Mouse (Mus musculus): ENCODE measurements around the gene Ppp6r1. TPM values are rescaled to one million over a fixed set of nuclear protein-coding genes. Genes with fewer than 3 reads are reported as not detected.

Ppp6r1 gene
- polyA plus RNA-seq, 1 experiment from 2014 or later = 10.6 TPM

DNA sequence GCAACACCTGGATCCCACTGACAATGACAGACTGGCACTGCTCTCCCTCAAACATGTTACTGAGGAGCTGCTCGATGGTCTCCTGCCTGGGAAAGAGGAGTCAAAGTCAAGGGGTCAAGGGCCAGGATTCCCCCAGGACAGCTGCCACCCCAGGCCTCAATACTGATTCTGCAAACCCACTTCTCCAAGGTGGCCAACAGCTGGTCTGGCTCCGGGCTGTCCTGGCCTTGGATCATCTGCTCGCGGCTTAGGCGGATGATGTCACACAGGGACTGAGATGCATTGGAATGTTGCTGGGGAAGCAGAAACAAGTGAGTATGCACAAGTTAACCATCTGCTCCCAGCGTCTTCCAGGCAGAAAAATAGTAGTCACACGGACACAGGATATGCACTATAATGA, 16.9 kb downstream of the Ppp6r1 start:
- no peaks in the 10 kb centered on the region for H3K4me1 ChIP-seq (replicated peaks)
- H3K4me2 ChIP-seq = no peak overlapping the region
- no peaks in the 10 kb centered on the region for H3K9me3 ChIP-seq
- no peak overlapping the region for H3K9ac ChIP-seq (replicated peaks)
- no peak overlapping the region for H3K4me3 ChIP-seq (replicated peaks)
- no peak overlapping the region for H3K27ac ChIP-seq
- no peak for ATAC-seq (ENCODE audit: insufficient number of reproducible peaks, insufficient read depth, low FRiP score, low TSS enrichment, low read depth)
- 93% methylated on average over 7 of the region's 7 CpGs for WGBS
- H3K27me3 ChIP-seq = no peaks in the 10 kb centered on the region
- peaks cover 98% of the 10 kb centered on the region for H3K36me3 ChIP-seq

DNA sequence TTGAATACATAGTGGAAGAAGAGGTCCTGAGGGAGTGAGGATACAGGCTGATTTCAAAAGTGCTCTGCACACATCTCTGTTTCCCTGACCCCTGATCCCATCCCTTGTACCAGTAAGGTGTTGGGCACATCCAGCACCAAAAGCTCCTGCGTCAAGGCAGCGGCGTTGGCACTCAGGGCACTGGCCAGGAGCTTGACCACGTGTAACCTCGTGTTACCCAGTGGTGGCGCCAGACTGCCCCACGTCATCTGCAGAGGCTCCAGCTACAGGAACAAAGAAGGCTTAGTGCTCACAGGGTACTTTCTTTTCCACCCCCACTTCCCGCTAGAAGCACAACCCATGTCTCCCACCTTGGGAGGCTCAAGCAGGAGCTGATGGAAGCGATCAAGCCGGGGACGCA, 17.7 kb downstream of the Ppp6r1 start:
- Histone ChIP-seq H3K9ac (replicated peaks) (no peak overlapping the region), H3K9me3 (no peaks in the 10 kb centered on the region), H3K27me3 (no peaks in the 10 kb centered on the region), H3K4me1 (replicated peaks) (no peaks in the 10 kb centered on the region), H3K36me3 (peaks cover 98% of the 10 kb centered on the region), H3K27ac (no peak overlapping the region), H3K4me2 (no peak overlapping the region), H3K4me3 (replicated peaks) (no peak overlapping the region)
- WGBS = 90% methylated on average over 11 of the region's 11 CpGs
- no peak for ATAC-seq (ENCODE audit: insufficient number of reproducible peaks, insufficient read depth, low FRiP score, low TSS enrichment, low read depth)

DNA sequence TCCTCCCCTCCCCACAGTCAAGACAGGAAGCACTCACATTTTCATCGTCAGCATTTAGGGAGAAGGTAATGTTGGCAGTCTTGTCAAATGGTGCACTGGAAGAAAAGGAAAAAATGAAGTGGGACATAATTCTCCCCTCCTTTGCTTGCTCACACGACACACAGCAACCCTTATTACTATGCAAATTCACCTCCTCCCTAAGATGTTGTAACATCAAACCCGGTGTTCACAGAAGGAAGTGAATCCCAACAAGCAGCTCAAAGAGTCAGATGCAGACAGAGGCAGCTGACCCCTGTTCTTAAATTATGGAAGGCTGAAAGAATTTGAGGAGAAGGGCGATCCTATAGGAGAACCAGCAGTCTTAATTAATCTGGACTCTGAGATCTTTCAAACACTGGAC, 22.6 kb downstream of the Ppp6r1 start:
- Histone ChIP-seq H3K4me2 (no peak overlapping the region), H3K36me3 (peaks cover 92% of the 10 kb centered on the region), H3K9ac (replicated peaks) (no peak overlapping the region), H3K27ac (no peak overlapping the region), H3K9me3 (no peaks in the 10 kb centered on the region), H3K27me3 (no peaks in the 10 kb centered on the region), H3K4me3 (replicated peaks) (no peak overlapping the region), H3K4me1 (replicated peaks) (no peaks in the 10 kb centered on the region)
- WGBS = 83% methylated on average over 4 of the region's 4 CpGs
- no peak for ATAC-seq (ENCODE audit: insufficient number of reproducible peaks, insufficient read depth, low FRiP score, low TSS enrichment, low read depth)

DNA sequence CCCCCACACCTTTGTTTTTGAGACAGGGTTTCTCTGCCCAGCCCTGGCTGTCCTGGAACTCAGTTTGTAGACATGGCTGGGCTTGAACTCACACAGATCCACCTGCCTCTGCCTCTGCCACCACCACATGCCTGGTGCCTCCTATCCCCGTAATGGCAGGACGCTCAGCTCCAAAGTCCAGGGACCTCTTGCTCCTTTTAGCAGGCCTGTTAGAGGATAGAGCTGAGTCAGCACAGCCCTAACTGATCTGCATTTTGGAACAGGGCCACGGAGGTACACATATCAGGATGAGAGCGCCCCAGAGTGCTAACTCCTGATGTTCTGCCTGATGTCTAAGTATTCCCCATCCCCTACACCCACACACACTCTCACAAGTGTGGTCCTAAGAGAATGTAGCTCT, 27.8 kb downstream of the Ppp6r1 start, which contains the start of gene Tmem86b:
Gene Tmem86b (minus strand): TSS at position 392 of the 400 bp plus-strand sequence.
- H3K27me3 ChIP-seq = no peaks in the 10 kb centered on the region
- no peaks in the 10 kb centered on the region for H3K4me1 ChIP-seq (replicated peaks)
- no peak within 1 kb of the TSS for H3K9ac ChIP-seq (replicated peaks)
- WGBS = 86% methylated on average over 4 of the region's 4 CpGs
- ATAC-seq (ENCODE audit: insufficient number of reproducible peaks, insufficient read depth, low FRiP score, low TSS enrichment, low read depth) = no peak
- no peak within 1 kb of the TSS for H3K4me3 ChIP-seq (replicated peaks)
- H3K4me2 ChIP-seq = no peak within 1 kb of the TSS
- peaks cover 77% of the 10 kb centered on the region for H3K36me3 ChIP-seq
- H3K9me3 ChIP-seq = no peaks in the 10 kb centered on the region
- no peak within 1 kb of the TSS for H3K27ac ChIP-seq

DNA sequence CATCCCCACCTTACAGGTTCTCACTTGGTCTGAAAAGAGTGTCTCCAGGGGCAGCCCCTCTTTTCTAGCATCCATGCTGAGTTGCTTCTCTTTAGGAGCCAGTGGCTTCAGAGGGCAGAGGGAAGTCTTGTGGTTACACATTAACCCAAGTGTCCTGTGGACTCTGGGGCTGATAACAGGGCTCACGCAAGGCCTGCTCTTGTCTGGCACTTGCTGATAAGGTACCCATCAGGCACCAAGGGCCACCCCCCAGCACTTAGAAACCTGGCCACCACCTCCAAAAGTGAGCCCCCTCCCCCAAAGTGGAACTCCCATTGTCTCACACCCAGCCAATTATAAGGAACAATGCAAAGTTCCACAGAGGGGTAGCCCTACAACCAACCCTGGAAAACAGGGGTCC, 28.6 kb downstream of the Ppp6r1 start:
- WGBS = 86% methylated on average over 1 of the region's 1 CpGs

DNA sequence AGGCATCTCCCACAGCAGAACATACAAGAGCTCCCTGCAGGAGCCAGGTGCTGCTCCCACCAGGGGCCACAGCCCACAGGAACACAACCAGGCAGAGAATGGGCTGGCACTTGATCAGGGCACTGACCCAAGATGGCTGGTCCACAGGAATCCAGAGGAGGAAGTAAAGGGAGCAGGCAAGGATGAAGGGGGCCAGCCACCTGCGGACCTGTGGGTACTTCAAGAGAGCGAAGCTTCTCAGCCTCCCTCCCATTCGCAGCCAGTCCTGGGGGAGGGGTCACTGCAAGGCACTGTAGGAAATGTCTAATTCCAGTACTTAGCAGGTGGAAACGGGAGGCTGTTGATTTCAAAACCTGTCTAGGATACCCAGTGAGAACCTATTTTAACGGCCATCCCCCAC, 29.2 kb downstream of the Ppp6r1 start:
- Histone ChIP-seq H3K9me3 (no peaks in the 10 kb centered on the region), H3K9ac (replicated peaks) (no peak overlapping the region), H3K27ac (no peak overlapping the region), H3K27me3 (no peaks in the 10 kb centered on the region), H3K4me2 (no peak overlapping the region), H3K4me3 (replicated peaks) (no peak overlapping the region), H3K36me3 (peaks cover 65% of the 10 kb centered on the region), H3K4me1 (replicated peaks) (no peaks in the 10 kb centered on the region)
- 81% methylated on average over 5 of the region's 5 CpGs for WGBS
- ATAC-seq (ENCODE audit: insufficient number of reproducible peaks, insufficient read depth, low FRiP score, low TSS enrichment, low read depth) = no peak

More for the DNA sequence above, 28.6 kb downstream of the Ppp6r1 start:
- H3K9me3 ChIP-seq = no peaks in the 10 kb centered on the region
- no peak overlapping the region for H3K4me3 ChIP-seq (replicated peaks)
- no peak for ATAC-seq (ENCODE audit: insufficient number of reproducible peaks, insufficient read depth, low FRiP score, low TSS enrichment, low read depth)
- no peak overlapping the region for H3K4me2 ChIP-seq
- H3K27ac ChIP-seq = no peak overlapping the region
- peaks cover 69% of the 10 kb centered on the region for H3K36me3 ChIP-seq
- no peak overlapping the region for H3K9ac ChIP-seq (replicated peaks)
- H3K27me3 ChIP-seq = no peaks in the 10 kb centered on the region
- no peaks in the 10 kb centered on the region for H3K4me1 ChIP-seq (replicated peaks)

DNA sequence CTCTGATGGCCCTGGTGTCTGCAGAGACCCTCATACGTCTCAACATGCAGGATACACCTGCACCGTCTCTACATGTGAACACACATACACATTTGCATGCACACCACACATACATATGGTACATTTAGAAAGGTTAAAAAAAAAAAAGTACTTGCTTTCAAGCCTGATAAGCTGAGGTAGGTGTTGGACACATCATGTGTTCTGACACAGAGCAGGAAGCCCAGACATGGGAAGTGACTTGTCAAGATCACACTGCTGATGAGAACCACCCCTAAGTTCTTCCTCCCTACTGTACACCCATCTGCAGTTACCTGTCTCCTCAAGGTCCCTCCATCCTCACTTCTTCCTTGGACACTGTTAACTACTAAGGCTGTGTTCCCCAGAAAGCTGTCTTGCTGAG, 32.9 kb downstream of the Ppp6r1 start:
- no peak for ATAC-seq (ENCODE audit: insufficient number of reproducible peaks, insufficient read depth, low FRiP score, low TSS enrichment, low read depth)

DNA sequence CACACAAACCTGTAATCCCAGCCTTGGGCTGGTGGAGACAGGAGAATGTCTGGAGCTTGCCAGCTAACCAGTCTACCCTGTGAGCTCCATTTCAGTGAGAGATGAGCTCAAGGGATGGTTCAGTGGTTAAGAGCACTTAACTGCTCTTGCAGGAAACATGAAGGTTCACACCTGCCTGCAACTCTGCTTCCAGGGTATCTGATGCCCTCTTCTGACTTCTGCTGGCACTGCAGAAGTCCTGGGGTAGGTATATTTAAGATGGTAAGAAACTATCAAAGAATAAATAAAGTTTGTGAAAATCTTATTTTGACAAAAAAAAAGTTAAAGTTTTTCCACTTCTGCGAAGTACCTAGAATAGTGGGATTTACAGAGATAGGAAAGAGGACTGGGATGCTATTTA, 34.5 kb downstream of the Ppp6r1 start:
- H3K4me3 ChIP-seq (replicated peaks) = no peak overlapping the region
- no peak for ATAC-seq (ENCODE audit: insufficient number of reproducible peaks, insufficient read depth, low FRiP score, low TSS enrichment, low read depth)
- H3K4me2 ChIP-seq = no peak overlapping the region
- H3K9ac ChIP-seq (replicated peaks) = no peak overlapping the region
- H3K9me3 ChIP-seq = no peaks in the 10 kb centered on the region
- H3K4me1 ChIP-seq (replicated peaks) = no peaks in the 10 kb centered on the region
- H3K27me3 ChIP-seq = no peaks in the 10 kb centered on the region
- 53% methylated on average over 1 of the region's 1 CpGs for WGBS
- H3K36me3 ChIP-seq = peaks cover 15% of the 10 kb centered on the region
- no peak overlapping the region for H3K27ac ChIP-seq

More for the DNA sequence above, 32.9 kb downstream of the Ppp6r1 start:
- no peaks in the 10 kb centered on the region for H3K27me3 ChIP-seq
- 85% methylated on average over 2 of the region's 2 CpGs for WGBS
- no peak overlapping the region for H3K27ac ChIP-seq
- H3K4me1 ChIP-seq (replicated peaks) = no peaks in the 10 kb centered on the region
- peaks cover 31% of the 10 kb centered on the region for H3K36me3 ChIP-seq
- H3K4me2 ChIP-seq = no peak overlapping the region
- H3K4me3 ChIP-seq (replicated peaks) = no peak overlapping the region
- no peak overlapping the region for H3K9ac ChIP-seq (replicated peaks)
- no peaks in the 10 kb centered on the region for H3K9me3 ChIP-seq

DNA sequence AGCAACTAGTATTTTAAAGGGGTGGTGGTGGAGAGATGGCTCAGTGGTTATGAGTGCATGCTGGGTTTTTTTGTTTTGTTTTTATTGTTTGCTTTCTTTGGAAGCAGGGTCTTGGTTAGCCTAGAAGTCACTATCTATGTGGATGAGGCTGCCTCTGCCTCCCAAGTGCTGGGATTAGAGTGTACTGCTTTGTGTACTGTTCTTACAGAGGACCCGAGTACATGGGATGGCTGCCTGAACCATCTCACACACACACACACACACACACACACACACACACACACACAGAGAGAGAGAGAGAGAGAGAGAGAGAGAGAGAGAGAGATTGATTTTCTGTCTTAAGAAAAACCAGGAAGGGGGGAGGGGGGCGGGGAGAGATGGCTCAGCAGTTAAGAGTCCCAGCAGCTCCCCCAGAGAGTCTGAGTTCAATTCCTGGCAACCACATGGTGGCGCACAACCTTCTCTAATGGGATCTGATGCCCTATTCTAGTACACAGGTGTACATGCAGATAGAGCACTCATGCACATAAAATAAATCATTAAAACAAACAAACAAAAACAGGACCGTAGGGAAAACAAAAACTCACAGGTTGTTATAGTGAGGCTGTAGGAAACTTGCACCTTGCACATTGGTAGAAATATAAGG, 35.2 kb downstream of the Ppp6r1 start:
- Histone ChIP-seq H3K27ac (no peak overlapping the region), H3K36me3 (peaks cover 8% of the 10 kb centered on the region), H3K4me2 (no peak overlapping the region), H3K27me3 (no peaks in the 10 kb centered on the region), H3K9ac (replicated peaks) (no peak overlapping the region), H3K9me3 (no peaks in the 10 kb centered on the region), H3K4me1 (replicated peaks) (no peaks in the 10 kb centered on the region), H3K4me3 (replicated peaks) (no peak overlapping the region)
- 19% methylated on average over 3 of the region's 4 CpGs for WGBS
- no peak for ATAC-seq (ENCODE audit: insufficient number of reproducible peaks, insufficient read depth, low FRiP score, low TSS enrichment, low read depth)

DNA sequence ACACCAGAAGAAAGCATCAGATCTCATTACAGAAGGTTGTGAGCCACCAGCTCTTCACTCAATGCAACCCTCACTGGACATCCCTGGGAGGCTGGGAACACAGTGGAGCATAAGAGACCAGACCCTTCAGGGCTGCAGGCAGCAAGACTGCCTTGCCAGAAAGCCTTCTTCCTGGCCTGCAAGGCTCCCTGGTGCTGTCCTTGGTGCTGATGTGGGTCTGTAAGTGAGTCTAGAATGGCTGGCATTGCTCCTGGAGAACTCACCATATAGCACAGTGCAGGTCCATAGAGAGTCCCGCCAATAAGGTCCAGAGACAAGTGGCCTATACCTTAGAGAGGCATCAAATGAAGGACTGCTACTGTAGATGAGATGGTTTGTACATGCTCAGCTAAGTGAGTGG, 38.8 kb downstream of the Ppp6r1 start:
- H3K9me3 ChIP-seq = no peaks in the 10 kb centered on the region
- no peak overlapping the region for H3K4me3 ChIP-seq (replicated peaks)
- H3K4me1 ChIP-seq (replicated peaks) = no peaks in the 10 kb centered on the region
- H3K27ac ChIP-seq = no peak overlapping the region
- no peak for ATAC-seq (ENCODE audit: insufficient number of reproducible peaks, insufficient read depth, low FRiP score, low TSS enrichment, low read depth)
- H3K36me3 ChIP-seq = no peaks in the 10 kb centered on the region
- WGBS = 38% methylated on average over 1 of the region's 1 CpGs
- no peak overlapping the region for H3K4me2 ChIP-seq
- no peaks in the 10 kb centered on the region for H3K27me3 ChIP-seq
- H3K9ac ChIP-seq (replicated peaks) = no peak overlapping the region

DNA sequence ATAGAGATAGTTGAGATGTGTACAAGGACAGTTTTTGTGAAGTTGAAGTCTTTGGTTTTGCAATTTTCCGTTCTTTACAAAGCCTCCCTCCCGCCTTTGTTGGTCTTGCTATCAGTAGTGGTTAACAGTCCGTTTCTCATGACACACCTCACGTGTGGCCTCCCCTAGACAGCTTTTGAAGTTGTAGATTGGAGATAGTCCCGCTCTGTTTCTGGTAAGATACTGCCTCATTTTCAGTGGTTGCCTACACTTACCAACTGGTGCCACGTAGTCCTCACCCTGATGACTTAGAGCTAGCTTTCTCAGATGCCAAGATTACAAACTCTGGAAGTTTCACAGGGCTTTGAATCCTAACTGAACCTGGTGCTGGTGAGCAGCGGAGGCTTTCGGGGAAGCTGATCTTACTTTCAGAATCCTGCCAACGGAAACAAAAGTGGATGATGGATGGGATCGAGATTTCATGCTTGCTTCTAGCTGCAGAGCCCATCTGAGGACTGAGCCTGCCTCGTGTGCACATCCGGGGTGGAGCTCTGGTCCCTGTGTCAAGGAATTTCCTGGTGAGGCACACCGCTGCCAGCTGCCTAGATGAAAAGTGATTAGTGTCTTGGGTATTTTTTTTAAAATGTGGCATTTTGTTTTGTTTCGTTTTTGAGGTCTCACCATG, 44.9 kb downstream of the Ppp6r1 start:
- H3K4me3 ChIP-seq (replicated peaks) = no peak overlapping the region
- WGBS = 77% methylated on average over 14 of the region's 14 CpGs
- H3K9ac ChIP-seq (replicated peaks) = no peak overlapping the region
- no peak overlapping the region for H3K27ac ChIP-seq
- ATAC-seq (ENCODE audit: insufficient number of reproducible peaks, insufficient read depth, low FRiP score, low TSS enrichment, low read depth) = no peak
- no peaks in the 10 kb centered on the region for H3K27me3 ChIP-seq
- no peaks in the 10 kb centered on the region; the same call in 1 of the 2 replicates for H3K4me1 ChIP-seq (replicated peaks)
- no peak overlapping the region for H3K4me2 ChIP-seq
- H3K36me3 ChIP-seq = no peaks in the 10 kb centered on the region
- no peaks in the 10 kb centered on the region for H3K9me3 ChIP-seq

DNA sequence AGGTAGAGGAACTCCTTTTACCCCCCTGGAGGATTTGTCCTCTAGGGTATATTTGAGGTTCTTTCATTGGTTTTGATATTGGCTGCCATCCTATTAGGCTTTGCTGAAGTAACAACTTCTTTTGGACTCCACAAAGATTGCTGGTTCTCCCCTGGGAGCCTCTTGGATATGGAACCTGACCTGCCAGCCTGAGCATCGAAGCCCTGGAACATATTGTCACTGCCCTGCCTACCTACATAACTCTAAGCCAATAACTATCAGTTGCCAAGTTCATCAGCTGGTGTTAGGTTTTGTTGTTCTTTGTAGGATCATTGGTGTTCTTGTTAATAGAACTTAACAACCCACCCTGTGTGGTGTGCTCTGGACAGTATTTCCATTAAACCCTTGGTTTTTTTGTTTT, 45.9 kb downstream of the Ppp6r1 start:
- no peak overlapping the region for H3K9ac ChIP-seq (replicated peaks)
- no peaks in the 10 kb centered on the region; the same call in 1 of the 2 replicates for H3K4me1 ChIP-seq (replicated peaks)
- H3K36me3 ChIP-seq = no peaks in the 10 kb centered on the region
- H3K27ac ChIP-seq = no peak overlapping the region
- ATAC-seq (ENCODE audit: insufficient number of reproducible peaks, insufficient read depth, low FRiP score, low TSS enrichment, low read depth) = no peak
- no peak overlapping the region for H3K4me2 ChIP-seq
- no peaks in the 10 kb centered on the region for H3K9me3 ChIP-seq
- H3K27me3 ChIP-seq = no peaks in the 10 kb centered on the region
- H3K4me3 ChIP-seq (replicated peaks) = no peak overlapping the region
- WGBS = 72% methylated on average over 1 of the region's 1 CpGs

Measured in limb, embryonic 12.5 days (tissue).